Mouse (Mus musculus): ENCODE data around the gene Fam189a1. TPM values are rescaled to one million over a fixed set of nuclear protein-coding genes. Genes with fewer than 3 reads are reported as not detected.

Gene Fam189a1
- total RNA-seq, 2 experiments from 2014 or later: not detected

GRCm38 (mm10) chr7:65044280-65044679 lies 112.1 kb downstream of the Fam189a1 start:
- no peak for DNase-seq

- DNase-seq: no peak
Observed at GRCm38 (mm10) chr7:65041106-65041505, 115.3 kb downstream of the Fam189a1 start.

- no peak for DNase-seq
Observed at GRCm38 (mm10) chr7:65031741-65032140, 124.6 kb downstream of the Fam189a1 start.

- no peak for DNase-seq
Observed at GRCm38 (mm10) chr7:65031195-65031594, 125.2 kb downstream of the Fam189a1 start.

- no peak for DNase-seq
Observed at GRCm38 (mm10) chr7:65029985-65030384, 126.4 kb downstream of the Fam189a1 start.

- no peak for DNase-seq
Observed at GRCm38 (mm10) chr7:65021298-65021697, 135.1 kb downstream of the Fam189a1 start.

- no peak for DNase-seq
Observed at GRCm38 (mm10) chr7:65018036-65018679, 138.2 kb downstream of the Fam189a1 start.

- no peak for DNase-seq
Observed at GRCm38 (mm10) chr7:65017348-65017747, 139.0 kb downstream of the Fam189a1 start.

- no peak for DNase-seq
Observed at GRCm38 (mm10) chr7:65011133-65011532, 145.2 kb downstream of the Fam189a1 start.

- no peak for DNase-seq
Observed at GRCm38 (mm10) chr7:65010275-65010674, 146.1 kb downstream of the Fam189a1 start.

GRCm38 (mm10) chr7:65005731-65006130 lies 150.6 kb downstream of the Fam189a1 start:
- no peak for DNase-seq

GRCm38 (mm10) chr7:64999718-65000214 lies 156.6 kb downstream of the Fam189a1 start:
- DNase-seq: no peak

- DNase-seq: no peak
Observed at GRCm38 (mm10) chr7:64997743-64998142, 158.6 kb downstream of the Fam189a1 start.

GRCm38 (mm10) chr7:64995946-64996444 lies 160.4 kb downstream of the Fam189a1 start:
- DNase-seq: no peak

- no peak for DNase-seq
Observed at GRCm38 (mm10) chr7:64989406-64989805, 167.0 kb downstream of the Fam189a1 start.

GRCm38 (mm10) chr7:64988015-64988414 lies 168.4 kb downstream of the Fam189a1 start:
- no peak for DNase-seq

GRCm38 (mm10) chr7:64984468-64985120 lies 171.8 kb downstream of the Fam189a1 start:
- DNase-seq: no peak

GRCm38 (mm10) chr7:64981511-64982235 lies 174.7 kb downstream of the Fam189a1 start:
- DNase-seq: no peak

GRCm38 (mm10) chr7:64973590-64974262 lies 182.6 kb downstream of the Fam189a1 start:
- no peak for DNase-seq

- DNase-seq: no peak
Observed at GRCm38 (mm10) chr7:64962128-64962527, 194.2 kb downstream of the Fam189a1 start.

- DNase-seq: no peak
Observed at GRCm38 (mm10) chr7:64959087-64959486, 197.3 kb downstream of the Fam189a1 start.

GRCm38 (mm10) chr7:64952181-64952580 lies 204.2 kb downstream of the Fam189a1 start:
- DNase-seq: no peak
